Mouse (Mus musculus): ENCODE results near the gene Ndufc1. TPM values are rescaled to one million over a fixed set of nuclear protein-coding genes. Genes with fewer than 3 reads are reported as not detected.
"Not testable (repeated sequence)": the region's sequence is repeated elsewhere in the genome, so short reads cannot be mapped to it uniquely, and the experiment has no call there.

Ndufc1 gene
- polyA plus RNA-seq, 1 experiment = 208 TPM

DNA sequence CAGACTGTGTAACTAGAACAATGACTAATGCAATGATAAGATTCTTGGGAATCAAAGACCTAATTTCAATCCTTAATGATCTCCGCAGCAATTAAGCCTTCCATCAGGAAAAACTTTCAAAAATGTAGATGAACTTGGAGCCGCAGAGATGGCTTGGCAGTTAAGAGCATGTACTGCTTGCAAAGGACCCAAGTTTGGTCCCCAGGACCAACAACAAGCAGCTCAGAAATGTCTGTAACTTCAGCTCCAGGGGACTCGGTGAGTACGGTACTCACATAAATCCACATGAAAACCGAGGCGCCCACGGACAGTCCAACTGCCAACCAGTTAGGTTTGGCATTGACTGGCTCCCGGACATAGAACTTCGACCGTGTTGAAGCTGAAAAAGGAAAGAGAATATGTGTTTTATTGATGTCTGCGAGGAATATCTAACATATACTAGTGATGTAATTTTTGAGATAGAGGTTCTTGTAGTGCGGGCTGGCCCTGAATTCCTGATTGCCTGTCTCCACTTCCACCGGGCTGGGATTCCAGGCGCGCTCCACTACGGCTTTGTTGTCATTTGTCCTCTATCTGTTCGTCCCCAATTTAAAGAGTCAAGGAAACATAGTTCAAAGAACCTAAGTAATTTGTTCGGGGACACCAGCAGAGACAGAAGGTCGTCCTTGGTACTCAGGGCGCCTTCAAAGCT lies 773 bp downstream of the Ndufc1 start:
- Histone ChIP-seq H3K4me1 (ENCODE audit: control insufficient read depth, insufficient read depth, insufficient read length, low read length) (no peaks in the 10 kb centered on the region), H3K36me3 (ENCODE audit: control insufficient read depth, insufficient read depth, low read length) (peaks cover 20% of the 10 kb centered on the region), H3K4me3 (ENCODE audit: low read depth, low read length) (peak overlapping the region; percentile 94), H3K27ac (ENCODE audit: insufficient read depth, low read depth, low read length) (peak overlapping the region; percentile 65; the same call in 1 of the 2 replicates), H3K27me3 (ENCODE audit: control insufficient read depth, insufficient read depth, low read length) (no peaks in the 10 kb centered on the region)
- WGBS = 12% methylated on average over 20 of the region's 20 CpGs
- TF ChIP-seq CTCF (IDR thresholded peaks at IDR 0.05; ENCODE audit: extremely low read depth, insufficient read length, insufficient replicate concordance, low read depth, low read length) (no peak), POLR2A (IDR thresholded peaks at IDR 0.05; ENCODE audit: low read depth, low read length) (no peak)

GRCm38 (mm10) chr3:51402628-51403027 lies 6.2 kb downstream of the Ndufc1 start:
- H3K27ac ChIP-seq (ENCODE audit: insufficient read depth, low read depth, low read length) = no peak overlapping the region
- no peak for TF ChIP-seq CTCF (IDR thresholded peaks at IDR 0.05; ENCODE audit: extremely low read depth, insufficient read length, insufficient replicate concordance, low read depth, low read length)
- TF ChIP-seq POLR2A (IDR thresholded peaks at IDR 0.05; ENCODE audit: low read depth, low read length) = no peak
- 0 out of 2 replicates have a peak, but pooled peaks cover 2% of the 10 kb centered on the region for H3K27me3 ChIP-seq (ENCODE audit: control insufficient read depth, insufficient read depth, low read length)
- H3K4me1 ChIP-seq (ENCODE audit: control insufficient read depth, insufficient read depth, insufficient read length, low read length) = no peaks in the 10 kb centered on the region
- peaks cover 20% of the 10 kb centered on the region for H3K36me3 ChIP-seq (ENCODE audit: control insufficient read depth, insufficient read depth, low read length)
- H3K4me3 ChIP-seq (ENCODE audit: low read depth, low read length) = no peak overlapping the region
- WGBS = 90% methylated on average over 12 of the region's 12 CpGs

GRCm38 (mm10) chr3:51402054-51402453 lies 6.7 kb downstream of the Ndufc1 start:
- H3K4me3 ChIP-seq (ENCODE audit: low read depth, low read length); H3K4me1 ChIP-seq (ENCODE audit: control insufficient read depth, insufficient read depth, insufficient read length, low read length); H3K27ac ChIP-seq (ENCODE audit: insufficient read depth, low read depth, low read length); H3K27me3 ChIP-seq (ENCODE audit: control insufficient read depth, insufficient read depth, low read length): not testable (repeated sequence)
- H3K36me3 ChIP-seq (ENCODE audit: control insufficient read depth, insufficient read depth, low read length) = peaks cover 20% of the 10 kb centered on the region
- WGBS = 72% methylated on average over 4 of the region's 4 CpGs

DNA sequence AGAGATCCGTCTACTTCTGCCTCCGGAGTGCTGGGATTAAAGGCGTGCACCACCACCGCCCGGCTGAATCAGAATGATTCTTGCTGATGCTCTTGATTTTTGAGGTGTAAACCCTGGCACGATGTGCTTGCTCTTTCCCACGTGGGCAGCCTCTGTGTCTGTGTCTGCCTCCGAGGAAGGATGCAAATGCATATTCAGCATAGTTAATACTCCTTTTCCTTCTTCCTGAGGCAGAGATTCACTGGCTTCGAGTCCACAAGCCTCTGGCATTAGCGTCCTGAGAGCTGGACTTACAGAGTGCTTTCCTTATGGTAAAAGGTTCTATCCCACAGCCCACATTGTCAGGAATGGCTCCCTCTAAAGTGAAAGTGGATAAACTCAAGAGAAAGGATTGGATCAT lies 8.1 kb downstream of the Ndufc1 start:
- WGBS = 59% methylated on average over 10 of the region's 10 CpGs

DNA sequence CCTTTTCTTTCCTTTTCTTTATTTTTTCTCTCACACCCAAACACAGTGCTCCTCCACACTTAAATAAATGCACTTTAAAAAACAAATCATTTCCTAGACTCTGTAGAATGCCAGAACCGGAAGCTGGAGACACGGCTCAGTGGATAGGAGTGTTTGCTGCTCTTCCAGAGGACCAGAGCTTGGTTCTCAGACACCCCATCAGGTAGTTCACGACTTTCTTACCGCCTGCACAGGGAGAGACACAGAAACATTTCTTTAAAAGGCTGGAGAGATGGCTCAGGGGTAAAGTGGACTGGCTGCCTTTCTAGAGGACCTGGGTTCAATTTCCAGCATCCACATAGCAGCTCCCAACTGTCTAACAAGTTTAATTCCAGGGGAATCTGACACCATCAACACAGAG lies 9.3 kb downstream of the Ndufc1 start:
- Histone ChIP-seq H3K27ac (ENCODE audit: insufficient read depth, low read depth, low read length) (no peak overlapping the region), H3K4me3 (ENCODE audit: low read depth, low read length) (no peak overlapping the region), H3K27me3 (ENCODE audit: control insufficient read depth, insufficient read depth, low read length) (0 out of 2 replicates have a peak, but pooled peaks cover 7% of the 10 kb centered on the region), H3K4me1 (ENCODE audit: control insufficient read depth, insufficient read depth, insufficient read length, low read length) (peaks cover 2% of the 10 kb centered on the region; the same call in 1 of the 2 replicates), H3K36me3 (ENCODE audit: control insufficient read depth, insufficient read depth, low read length) (peaks cover 11% of the 10 kb centered on the region)
- TF ChIP-seq CTCF (IDR thresholded peaks at IDR 0.05; ENCODE audit: extremely low read depth, insufficient read length, insufficient replicate concordance, low read depth, low read length) (no peak), POLR2A (IDR thresholded peaks at IDR 0.05; ENCODE audit: low read depth, low read length) (no peak)
- 59% methylated on average over 4 of the region's 4 CpGs for WGBS

More for the DNA sequence above, 8.1 kb downstream of the Ndufc1 start:
- Histone ChIP-seq H3K4me1 (ENCODE audit: control insufficient read depth, insufficient read depth, insufficient read length, low read length) (peaks cover 2% of the 10 kb centered on the region; the same call in 1 of the 2 replicates), H3K4me3 (ENCODE audit: low read depth, low read length) (no peak overlapping the region), H3K27me3 (ENCODE audit: control insufficient read depth, insufficient read depth, low read length) (0 out of 2 replicates have a peak, but pooled peaks cover 5% of the 10 kb centered on the region), H3K27ac (ENCODE audit: insufficient read depth, low read depth, low read length) (no peak overlapping the region), H3K36me3 (ENCODE audit: control insufficient read depth, insufficient read depth, low read length) (peaks cover 11% of the 10 kb centered on the region)
- TF ChIP-seq CTCF (IDR thresholded peaks at IDR 0.05; ENCODE audit: extremely low read depth, insufficient read length, insufficient replicate concordance, low read depth, low read length) (no peak), POLR2A (IDR thresholded peaks at IDR 0.05; ENCODE audit: low read depth, low read length) (no peak)

- no peak overlapping the region for H3K4me3 ChIP-seq (ENCODE audit: low read depth, low read length)
- peaks cover 2% of the 10 kb centered on the region; the same call in 1 of the 2 replicates for H3K4me1 ChIP-seq (ENCODE audit: control insufficient read depth, insufficient read depth, insufficient read length, low read length)
- WGBS = 45% methylated on average over 3 of the region's 3 CpGs
- no peak for TF ChIP-seq CTCF (IDR thresholded peaks at IDR 0.05; ENCODE audit: extremely low read depth, insufficient read length, insufficient replicate concordance, low read depth, low read length)
- no peak for TF ChIP-seq POLR2A (IDR thresholded peaks at IDR 0.05; ENCODE audit: low read depth, low read length)
- peaks cover 4% of the 10 kb centered on the region for H3K36me3 ChIP-seq (ENCODE audit: control insufficient read depth, insufficient read depth, low read length)
- 0 out of 2 replicates have a peak, but pooled peaks cover 7% of the 10 kb centered on the region for H3K27me3 ChIP-seq (ENCODE audit: control insufficient read depth, insufficient read depth, low read length)
- no peak overlapping the region for H3K27ac ChIP-seq (ENCODE audit: insufficient read depth, low read depth, low read length)
Observed at GRCm38 (mm10) chr3:51398667-51399066, 10.1 kb downstream of the Ndufc1 start.

DNA sequence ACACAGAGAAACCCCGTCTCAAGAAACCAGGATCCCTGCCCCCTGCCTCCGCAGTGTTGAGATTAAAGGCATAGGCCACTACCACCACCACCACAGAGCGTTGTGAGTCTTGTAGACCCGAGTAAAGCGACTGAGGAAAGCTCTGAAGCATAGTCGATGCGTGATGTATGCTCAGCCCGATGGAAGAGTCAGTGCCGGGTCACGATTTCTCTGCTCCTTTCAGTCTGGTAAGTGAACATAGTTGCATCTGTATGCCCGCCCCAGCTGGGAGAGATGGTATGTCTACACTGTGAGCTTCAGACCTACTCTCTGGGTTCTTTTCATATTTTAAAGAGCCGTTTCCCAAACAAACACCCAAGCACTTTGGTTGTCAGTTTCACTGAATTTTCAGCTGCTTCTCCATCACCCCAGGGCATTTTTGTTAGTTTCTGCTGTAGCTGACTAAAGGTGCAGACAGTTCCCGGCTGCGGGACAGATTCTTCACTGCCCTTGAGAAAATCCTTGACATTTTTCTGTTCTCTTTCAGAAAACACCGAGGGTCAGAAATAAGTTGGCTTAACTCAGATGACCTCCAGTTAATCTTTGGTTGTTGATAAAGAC lies 11.0 kb downstream of the Ndufc1 start:
- 78% methylated on average over 15 of the region's 15 CpGs for WGBS

More for the DNA sequence above, 11.0 kb downstream of the Ndufc1 start:
- no peak for TF ChIP-seq CTCF (IDR thresholded peaks at IDR 0.05; ENCODE audit: extremely low read depth, insufficient read length, insufficient replicate concordance, low read depth, low read length)
- TF ChIP-seq POLR2A (IDR thresholded peaks at IDR 0.05; ENCODE audit: low read depth, low read length) = no peak
- Histone ChIP-seq H3K27ac (ENCODE audit: insufficient read depth, low read depth, low read length) (no peak overlapping the region), H3K4me3 (ENCODE audit: low read depth, low read length) (no peak overlapping the region), H3K27me3 (ENCODE audit: control insufficient read depth, insufficient read depth, low read length) (0 out of 2 replicates have a peak, but pooled peaks cover 7% of the 10 kb centered on the region), H3K36me3 (ENCODE audit: control insufficient read depth, insufficient read depth, low read length) (no peaks in the 10 kb centered on the region), H3K4me1 (ENCODE audit: control insufficient read depth, insufficient read depth, insufficient read length, low read length) (peaks cover 2% of the 10 kb centered on the region; the same call in 1 of the 2 replicates)

Data from small intestine, adult 2 months (tissue).